Mouse (Mus musculus): ENCODE measurements around the gene Mettl7a2.

Mettl7a2 gene

GRCm38 (mm10) chr15:100400592-100401250, 47.7 kb downstream of the Mettl7a2 start:
- no peak for DNase-seq (ENCODE audit: low spot score)

GRCm38 (mm10) chr15:100401811-100402210, 48.8 kb downstream of the Mettl7a2 start:
- no peak for DNase-seq (ENCODE audit: low spot score)

GRCm38 (mm10) chr15:100402347-100402746, 49.3 kb downstream of the Mettl7a2 start:
- DNase-seq (ENCODE audit: low spot score): no peak

GRCm38 (mm10) chr15:100402798-100403197, 49.8 kb downstream of the Mettl7a2 start:
- no peak for DNase-seq (ENCODE audit: low spot score)

- no peak for DNase-seq (ENCODE audit: low spot score)
Observed at GRCm38 (mm10) chr15:100403318-100404000, 50.5 kb downstream of the Mettl7a2 start.

- DNase-seq (ENCODE audit: low spot score): no peak
Observed at GRCm38 (mm10) chr15:100406088-100406487, 53.1 kb downstream of the Mettl7a2 start.

GRCm38 (mm10) chr15:100410918-100411672, 58.1 kb downstream of the Mettl7a2 start:
- DNase-seq (ENCODE audit: low spot score): no peak
